Mouse (Mus musculus) heart, postnatal 10 days (tissue): ENCODE results near the gene Nipa1. TPM values are rescaled to one million over a fixed set of nuclear protein-coding genes. Genes with fewer than 3 reads are reported as not detected.

Experiments
- DNase-seq, 2 experiments: peaks; one replicate each; pipeline ENCODE4 v3.0.0; 2021
- intact Hi-C: fragments of 180-260 bp; cut with DNase I; formaldehyde crosslinking; loops from one replicate; pipeline ENCODE4 v1.15.1; 2025
- total RNA-seq, 2 experiments: library from RNA; stranded (reverse); gene quantifications; 2 replicates each; pipeline ENCODE4 v1.2.3; 2021

The Nipa1 gene
- total RNA-seq, 2 experiments from 2014 or later, result 4.3 TPM

- intact Hi-C loops, result no loop called here
- DNase-seq, result no peak
Measured at GRCm38 (mm10) chr7:56011018-56011333, 8.8 kb downstream of the Nipa1 start.

- intact Hi-C loops, result no loop called here
- DNase-seq, result no peak
Measured at GRCm38 (mm10) chr7:56010318-56011017, 9.3 kb downstream of the Nipa1 start.

GRCm38 (mm10) chr7:55998997-55999396 is 20.8 kb downstream of the Nipa1 start:
- peak in 1 of 2 experiments; percentile 7 for DNase-seq
- intact Hi-C loops, result no loop called here

- no peak for DNase-seq
- intact Hi-C loops, result no loop called here
Measured at GRCm38 (mm10) chr7:55995013-55995412, 24.7 kb downstream of the Nipa1 start.

GRCm38 (mm10) chr7:55991858-55992257 is 27.9 kb downstream of the Nipa1 start:
- intact Hi-C loops, result no loop called here
- DNase-seq, result no peak

GRCm38 (mm10) chr7:55991129-55991528 is 28.6 kb downstream of the Nipa1 start:
- no peak for DNase-seq
- intact Hi-C loops, result no loop called here

- intact Hi-C loops, result loop anchor here (1.0 to 5.0 kb wide), 2 partner anchors 56 to 121 kb away; no protein-coding TSS in a partner anchor
- DNase-seq, result peak; percentile 75 to 87
Measured at GRCm38 (mm10) chr7:55986526-55987214, 33.1 kb downstream of the Nipa1 start.

GRCm38 (mm10) chr7:55984754-55985153 is 35.0 kb downstream of the Nipa1 start:
- intact Hi-C loops, result loop anchor here (5.0 kb wide), 1 partner anchor 123 kb away; no protein-coding TSS in a partner anchor
- no peak for DNase-seq

GRCm38 (mm10) chr7:55983107-55983506 is 36.6 kb downstream of the Nipa1 start:
- intact Hi-C loops, result no loop called here
- DNase-seq, result no peak

GRCm38 (mm10) chr7:55982010-55982700 is 37.6 kb downstream of the Nipa1 start:
- intact Hi-C loops, result no loop called here
- DNase-seq, result no peak

GRCm38 (mm10) chr7:55981511-55981910 is 38.2 kb downstream of the Nipa1 start:
- DNase-seq, result no peak
- intact Hi-C loops, result no loop called here

- no peak for DNase-seq
- intact Hi-C loops, result no loop called here
Measured at GRCm38 (mm10) chr7:55974429-55974828, 45.3 kb downstream of the Nipa1 start.

- no peak for DNase-seq
- intact Hi-C loops, result no loop called here
Measured at GRCm38 (mm10) chr7:55969415-55969814, 50.3 kb downstream of the Nipa1 start.

GRCm38 (mm10) chr7:55968258-55968901 is 51.4 kb downstream of the Nipa1 start:
- DNase-seq, result peak in 1 of 2 experiments; percentile 24
- intact Hi-C loops, result no loop called here

GRCm38 (mm10) chr7:55966866-55967460 is 52.8 kb downstream of the Nipa1 start:
- intact Hi-C loops, result no loop called here
- DNase-seq, result no peak

GRCm38 (mm10) chr7:55962004-55962908 is 57.5 kb downstream of the Nipa1 start, which contains the start of gene Nipa2:
TSS of gene Nipa2 (minus strand) at chr7:55962476.
- peak; percentile 95 to 97 for DNase-seq
- intact Hi-C loops, result loop anchor here (5.0 kb wide), 1 partner anchor 90 kb away; the partner anchor contains the start of gene Herc2

- no peak for DNase-seq
- intact Hi-C loops, result loop anchor here (2.0 to 5.0 kb wide), 2 partner anchors 18 to 92 kb away; partner anchors contain the start of gene Herc2
Measured at GRCm38 (mm10) chr7:55960506-55960905, 59.2 kb downstream of the Nipa1 start.

- no peak for DNase-seq
- intact Hi-C loops, result loop anchor here (2.0 to 5.0 kb wide), 2 partner anchors 17 to 92 kb away; partner anchors contain the start of gene Herc2
Measured at GRCm38 (mm10) chr7:55959801-55960200, 60.0 kb downstream of the Nipa1 start.

GRCm38 (mm10) chr7:55957916-55958315 is 61.8 kb downstream of the Nipa1 start:
- no peak for DNase-seq
- intact Hi-C loops, result no loop called here
